1 mouse cellular context compared by ENCODE assay signal in the genomic region with DNA sequence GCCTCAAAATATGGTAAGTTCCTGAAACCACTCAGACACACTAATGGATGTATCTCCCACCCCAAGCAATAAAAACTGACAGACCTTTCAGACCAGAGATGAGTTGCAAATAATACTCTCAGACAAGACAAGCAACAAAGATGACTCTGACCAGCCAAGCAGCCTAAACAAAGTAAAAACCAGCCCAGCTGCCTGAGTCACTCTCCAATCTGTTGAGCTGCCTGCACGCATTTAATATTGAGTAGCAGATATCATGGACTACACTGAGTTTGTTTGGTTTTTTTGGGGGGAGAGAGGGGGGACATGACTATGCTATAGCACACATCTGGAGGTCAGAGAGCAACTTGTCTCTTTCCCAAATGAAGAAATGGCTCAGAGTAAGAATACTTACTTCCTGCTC.
TF ChIP-seq lines count a peak whose summit lies in the region.

No protein-coding gene starts in this region.

TF ChIP-seq in MEL, 35 proteins besides CTCF, POLR2A, EP300 and RAD21 (continued from another document):
- TF ChIP-seq POLR2AphosphoS2 (IDR thresholded peaks at IDR 0.05; ENCODE audit: low read length) (no peak), MEF2A (IDR thresholded peaks at IDR 0.05; ENCODE audit: extremely low read depth, insufficient replicate concordance, low read depth, low read length, poor library complexity, severe bottlenecking) (no peak), SIN3A (IDR thresholded peaks at IDR 0.05; ENCODE audit: low read length) (0 out of 2 replicates have a peak, but pooled peaks have one; percentile 9), MAZ (IDR thresholded peaks at IDR 0.05; ENCODE audit: low read depth, low read length) (no peak), GABPA (IDR thresholded peaks at IDR 0.05; ENCODE audit: low read depth, low read length) (no peak), CHD1 (IDR thresholded peaks at IDR 0.05; ENCODE audit: low read depth, low read length) (no peak)
